Mouse (Mus musculus) right cerebral cortex, postnatal 10 days (tissue): ENCODE data around the gene C2cd4a.
A peak's percentile ranks its signal among the peaks of the same experiment; 100 is the strongest.

ENCODE experiments used
- DNase-seq, 2 experiments: peaks; one replicate each; pipeline ENCODE4 v3.0.0; 2021; ENCODE audit warnings: low spot score in 2 of 2

The C2cd4a gene

GRCm38 (mm10) chr9:67832046-67832605 lies at the start of gene C2cd4a:
TSS of gene C2cd4a (minus strand) at chr9:67832330.
- no peak for DNase-seq

GRCm38 (mm10) chr9:67878197-67878769 lies 46.2 kb upstream of the C2cd4a start:
- no peak for DNase-seq

GRCm38 (mm10) chr9:67877081-67877718 lies 45.1 kb upstream of the C2cd4a start:
- DNase-seq: no peak

DNA sequence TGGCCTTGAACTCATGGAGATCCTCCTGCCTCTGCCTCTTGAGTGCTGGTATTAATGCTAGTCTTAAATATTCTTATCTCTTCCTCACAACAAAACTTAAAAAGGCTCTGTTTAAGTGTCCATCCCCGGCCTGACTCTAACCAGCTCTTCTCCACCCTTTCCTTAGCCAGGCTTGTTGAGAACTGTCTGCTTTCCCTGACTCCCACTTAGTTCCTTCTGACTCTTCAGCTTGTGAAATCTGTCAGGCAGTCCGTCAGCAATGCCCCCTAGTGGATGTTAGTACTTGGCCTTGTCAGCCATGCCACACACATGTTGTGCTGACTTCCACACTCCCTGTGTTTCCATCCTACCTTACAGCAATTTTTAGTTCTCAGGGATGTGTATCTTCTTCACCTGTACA lies 43.2 kb upstream of the C2cd4a start:
- peak in 1 of 2 experiments; percentile 35 for DNase-seq

GRCm38 (mm10) chr9:67874522-67875222 lies 42.5 kb upstream of the C2cd4a start:
- DNase-seq: no peak

DNA sequence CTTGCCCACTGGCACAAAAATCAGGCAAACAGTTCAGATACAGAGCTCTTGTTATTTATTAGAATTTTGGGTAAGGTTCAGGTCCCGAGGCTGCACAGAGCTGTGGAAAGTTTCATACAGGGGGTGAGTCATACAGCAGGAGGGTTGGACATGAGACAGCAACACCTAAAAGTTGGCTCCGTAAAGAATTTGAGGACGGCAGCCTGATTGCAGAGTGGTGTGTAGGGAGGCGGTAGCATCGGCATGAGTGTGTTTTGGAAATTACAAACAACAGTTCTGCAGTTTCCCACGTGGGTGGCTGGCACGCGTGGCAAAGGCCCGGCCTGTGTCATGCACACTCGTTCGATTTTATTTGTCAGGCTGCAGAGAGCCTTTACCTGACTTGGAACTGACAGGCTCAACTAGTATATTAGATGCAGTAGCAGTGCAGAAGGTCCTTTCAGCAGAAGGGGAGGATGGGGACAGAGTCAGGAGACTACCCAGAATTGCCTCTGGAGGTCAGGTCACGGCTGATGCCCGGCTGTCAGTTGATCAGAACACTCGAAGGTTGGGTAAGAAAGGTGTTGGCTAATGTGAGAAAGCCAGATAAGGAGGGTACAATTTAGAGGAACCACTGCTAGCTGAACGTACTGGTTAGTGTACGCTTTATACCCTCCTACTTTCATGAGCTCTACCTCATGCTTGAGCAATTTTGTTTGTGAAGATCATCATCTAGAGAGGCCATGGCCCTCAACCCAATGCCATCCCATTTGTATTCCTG lies 37.7 kb upstream of the C2cd4a start:
- no peak for DNase-seq

DNA sequence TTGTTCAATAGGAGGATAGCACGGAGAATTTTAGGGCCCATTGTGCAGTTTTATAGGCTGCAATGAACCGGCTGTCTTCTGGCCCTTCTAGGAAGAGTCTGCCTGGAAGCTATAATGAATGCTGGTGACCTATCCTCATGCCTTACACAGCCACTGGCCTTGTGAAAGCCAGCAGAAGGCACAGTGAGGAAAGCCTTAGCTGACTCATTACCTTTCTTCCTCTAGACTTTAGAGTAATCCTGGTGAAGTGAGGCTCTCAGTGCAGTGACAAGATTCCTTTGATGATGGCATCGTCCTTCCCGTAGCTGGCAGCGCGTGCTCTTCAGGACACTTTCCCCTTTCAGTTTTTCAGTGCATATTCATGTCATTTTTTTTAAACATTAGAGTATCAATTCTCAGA lies 35.3 kb upstream of the C2cd4a start:
- DNase-seq: no peak

DNA sequence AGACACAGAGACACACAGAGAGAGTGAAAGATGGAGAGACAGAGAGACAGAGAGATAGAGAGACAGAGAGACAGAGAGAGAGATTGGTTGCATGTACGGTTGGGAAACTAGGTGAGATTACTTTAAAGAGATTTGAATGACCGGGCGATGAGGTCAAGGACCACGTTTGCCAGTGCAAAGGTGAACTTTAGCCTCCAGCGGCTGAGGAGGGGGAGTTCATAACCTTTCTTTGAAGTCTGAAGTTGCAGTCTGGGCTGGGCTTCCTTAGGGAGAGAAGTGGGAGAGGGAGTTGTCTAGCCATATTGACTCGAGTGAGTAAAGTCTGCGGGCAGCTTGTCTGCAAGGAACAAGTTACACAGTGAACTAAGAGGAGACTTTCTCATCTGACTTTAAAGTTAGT lies 33.3 kb upstream of the C2cd4a start:
- DNase-seq: no peak

DNA sequence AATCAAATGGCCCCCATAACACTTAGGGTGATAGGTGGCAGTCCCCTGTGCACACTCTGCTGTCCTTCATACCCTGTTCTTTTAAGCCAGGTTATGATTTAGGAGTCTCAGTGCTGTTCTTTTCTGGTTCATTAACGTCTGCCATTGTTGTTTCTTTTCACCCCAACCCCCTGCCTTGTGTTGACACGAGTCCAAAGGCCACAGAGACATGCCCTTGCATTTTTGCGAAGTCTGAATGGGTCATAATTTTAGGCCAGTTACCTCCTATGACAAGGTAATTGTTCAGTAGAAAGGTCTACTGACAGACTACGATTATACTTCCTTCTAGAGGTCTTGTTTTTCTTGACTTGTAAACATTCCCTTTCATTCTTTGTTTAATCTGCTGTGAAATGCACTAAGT lies 31.9 kb upstream of the C2cd4a start:
- no peak for DNase-seq

- no peak for DNase-seq
Measured at GRCm38 (mm10) chr9:67863332-67863731, 31.2 kb upstream of the C2cd4a start.

DNA sequence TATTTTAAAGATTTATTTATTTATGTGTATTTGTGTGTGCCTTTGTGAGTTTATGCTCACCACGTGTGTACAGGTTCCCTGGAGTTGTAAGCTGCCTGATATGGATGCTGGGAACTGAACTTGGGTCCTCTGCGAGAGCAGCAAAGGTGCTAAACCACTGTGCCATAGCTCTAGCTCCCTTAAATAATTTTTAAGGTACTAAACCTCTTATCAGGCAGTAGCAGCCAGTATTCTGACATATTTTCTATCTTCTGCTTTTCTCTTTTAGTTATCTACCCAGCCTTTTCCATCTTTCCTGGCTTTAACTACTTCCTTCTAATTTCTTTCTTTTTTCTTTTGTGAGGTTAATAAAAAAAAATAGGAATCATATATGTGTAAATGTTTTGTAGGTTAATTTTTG lies 28.1 kb upstream of the C2cd4a start:
- DNase-seq: no peak

DNA sequence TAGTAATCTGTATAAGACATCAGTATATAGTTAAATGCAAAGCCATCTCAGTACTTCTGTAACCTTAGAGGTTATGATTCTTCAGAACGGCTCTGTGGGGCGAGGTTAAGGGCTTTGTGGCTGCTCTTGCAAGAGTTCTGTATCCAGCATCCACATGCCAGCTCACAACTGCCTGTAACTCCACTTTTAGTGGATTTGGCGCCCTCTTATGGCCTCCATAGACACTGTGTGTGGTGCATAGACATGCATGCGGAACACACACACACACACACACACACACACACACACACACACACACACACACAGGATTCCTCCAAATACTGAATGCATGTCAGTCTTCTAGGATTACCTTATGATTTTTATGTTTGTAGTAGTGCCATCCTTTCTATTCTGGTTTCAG lies 19.0 kb upstream of the C2cd4a start:
- no peak for DNase-seq

DNA sequence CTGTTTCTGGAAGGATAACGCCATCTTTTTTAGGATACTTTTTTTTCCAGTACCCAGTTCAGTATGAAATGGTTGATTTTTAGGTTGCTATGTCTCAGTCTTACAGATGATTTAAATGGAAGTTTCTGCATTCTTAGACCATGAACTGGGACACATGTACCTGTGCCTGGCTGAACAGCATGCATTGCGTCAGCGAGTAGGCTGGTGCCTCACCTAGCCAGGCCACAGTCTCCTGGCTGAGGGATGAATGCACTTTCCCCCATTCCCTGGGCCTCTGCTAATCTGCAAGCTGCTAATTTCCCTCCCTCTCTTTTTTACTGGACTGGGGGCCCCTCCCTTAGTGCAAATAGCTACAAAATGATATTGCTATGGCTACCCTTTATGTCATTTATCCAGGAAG lies 17.7 kb upstream of the C2cd4a start:
- DNase-seq: no peak

GRCm38 (mm10) chr9:67849397-67849796 lies 17.3 kb upstream of the C2cd4a start:
- DNase-seq: no peak

DNA sequence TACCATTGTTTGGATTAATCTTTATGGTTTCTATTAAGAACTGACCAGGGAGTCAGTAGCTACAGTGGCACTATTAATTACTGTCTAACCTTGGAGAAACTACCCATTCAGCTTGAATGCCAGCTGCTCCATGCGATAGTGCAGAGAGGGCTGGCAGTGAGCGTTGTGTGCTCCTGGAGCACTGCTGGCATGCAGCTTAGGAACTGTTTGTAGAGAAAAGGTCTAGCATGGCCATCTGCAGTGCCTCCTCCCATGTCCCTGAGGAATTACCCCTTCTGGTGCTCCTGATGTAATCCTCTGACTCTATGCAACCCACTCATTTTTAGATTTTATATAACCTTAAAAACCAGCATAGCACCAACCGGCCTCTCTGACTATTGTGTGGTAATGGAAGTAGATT lies 15.5 kb upstream of the C2cd4a start:
- DNase-seq: no peak

DNA sequence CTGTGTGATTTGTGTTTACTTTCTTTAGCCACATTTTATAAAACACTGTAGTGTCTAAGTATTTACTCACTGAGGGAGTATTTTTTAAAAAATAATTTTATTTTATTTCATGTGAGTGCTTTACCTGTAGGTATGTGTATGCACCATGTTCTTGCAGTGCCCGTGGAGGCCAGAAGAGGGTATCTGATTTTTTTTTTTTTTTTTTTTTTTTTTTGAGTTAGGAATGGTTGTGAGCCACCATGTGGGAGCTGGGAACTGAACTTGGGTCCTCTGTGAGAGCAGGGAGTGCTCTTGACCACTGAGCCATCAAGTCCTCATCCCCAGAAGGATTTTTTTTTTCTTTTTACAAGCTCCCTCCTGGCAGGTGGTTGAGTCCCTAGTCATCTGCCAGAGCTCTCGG lies 14.0 kb upstream of the C2cd4a start:
- DNase-seq: no peak

DNA sequence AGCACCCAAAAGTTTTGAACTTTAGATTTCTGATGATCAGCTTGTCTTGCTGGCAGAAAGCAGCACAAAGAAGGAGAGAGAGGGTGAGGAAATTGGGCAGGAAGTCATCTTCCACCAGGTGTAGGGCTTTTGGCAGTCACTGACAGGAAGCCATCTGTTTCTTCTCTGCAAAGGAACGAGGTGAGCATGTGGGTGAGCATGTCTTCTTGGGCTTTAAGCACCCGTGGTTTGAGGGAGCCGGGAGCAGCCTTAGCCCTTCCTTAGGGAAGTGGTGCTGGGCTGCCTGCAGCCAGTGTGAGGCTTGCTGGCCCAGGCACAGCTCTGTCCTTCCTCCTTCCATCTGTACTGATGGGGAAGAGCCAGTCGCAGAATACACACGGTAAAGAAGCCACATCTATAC lies 13.5 kb upstream of the C2cd4a start:
- no peak for DNase-seq

DNA sequence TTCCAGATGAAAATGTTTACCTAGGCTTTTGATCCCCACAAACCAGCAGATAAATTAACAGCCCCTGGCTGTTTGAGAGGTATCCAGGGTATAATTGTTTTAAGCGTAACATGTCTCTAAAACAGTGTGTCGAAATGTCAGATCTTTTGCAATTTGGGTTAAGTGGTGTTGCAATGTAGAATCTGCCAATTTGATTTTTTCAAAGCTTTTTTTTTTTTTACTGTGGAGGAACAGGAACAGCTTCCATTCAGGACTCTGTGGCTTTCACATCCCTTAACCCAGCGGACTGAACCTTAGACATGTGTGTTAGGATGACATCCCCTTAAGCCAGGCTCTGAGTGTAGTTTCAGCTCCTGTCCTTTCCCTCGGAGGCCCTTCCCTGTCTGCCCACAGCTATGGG lies 12.9 kb upstream of the C2cd4a start:
- DNase-seq: no peak

DNA sequence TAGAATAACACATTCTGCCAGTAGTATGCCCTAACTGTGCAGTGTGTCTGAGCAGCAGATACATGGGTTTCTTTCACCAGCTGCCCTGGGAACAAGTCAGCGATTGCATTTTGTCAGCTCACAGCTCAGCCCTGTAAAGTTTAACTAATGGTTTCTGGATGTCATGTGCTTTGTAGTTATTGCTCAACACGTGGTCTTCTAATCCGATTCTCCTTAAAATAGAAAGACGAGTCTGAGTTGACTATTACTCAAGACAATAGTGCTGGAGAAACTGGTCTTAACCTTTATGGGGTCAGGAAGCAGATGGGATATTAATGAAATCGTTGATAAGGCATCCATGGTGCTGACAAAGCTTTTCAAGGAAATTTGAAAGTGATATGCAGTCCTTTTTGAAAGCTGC lies 10.7 kb upstream of the C2cd4a start:
- no peak for DNase-seq

GRCm38 (mm10) chr9:67839981-67840859 lies 8.1 kb upstream of the C2cd4a start, which contains the start of gene Vps13c:
TSS of gene Vps13c (plus strand) at chr9:67840396.
- peak; percentile 89 to 91 for DNase-seq

GRCm38 (mm10) chr9:67837311-67837710 lies 5.2 kb upstream of the C2cd4a start:
- DNase-seq: no peak
